Mouse (Mus musculus): ENCODE data around the gene Cdk9.

The Cdk9 gene

DNA sequence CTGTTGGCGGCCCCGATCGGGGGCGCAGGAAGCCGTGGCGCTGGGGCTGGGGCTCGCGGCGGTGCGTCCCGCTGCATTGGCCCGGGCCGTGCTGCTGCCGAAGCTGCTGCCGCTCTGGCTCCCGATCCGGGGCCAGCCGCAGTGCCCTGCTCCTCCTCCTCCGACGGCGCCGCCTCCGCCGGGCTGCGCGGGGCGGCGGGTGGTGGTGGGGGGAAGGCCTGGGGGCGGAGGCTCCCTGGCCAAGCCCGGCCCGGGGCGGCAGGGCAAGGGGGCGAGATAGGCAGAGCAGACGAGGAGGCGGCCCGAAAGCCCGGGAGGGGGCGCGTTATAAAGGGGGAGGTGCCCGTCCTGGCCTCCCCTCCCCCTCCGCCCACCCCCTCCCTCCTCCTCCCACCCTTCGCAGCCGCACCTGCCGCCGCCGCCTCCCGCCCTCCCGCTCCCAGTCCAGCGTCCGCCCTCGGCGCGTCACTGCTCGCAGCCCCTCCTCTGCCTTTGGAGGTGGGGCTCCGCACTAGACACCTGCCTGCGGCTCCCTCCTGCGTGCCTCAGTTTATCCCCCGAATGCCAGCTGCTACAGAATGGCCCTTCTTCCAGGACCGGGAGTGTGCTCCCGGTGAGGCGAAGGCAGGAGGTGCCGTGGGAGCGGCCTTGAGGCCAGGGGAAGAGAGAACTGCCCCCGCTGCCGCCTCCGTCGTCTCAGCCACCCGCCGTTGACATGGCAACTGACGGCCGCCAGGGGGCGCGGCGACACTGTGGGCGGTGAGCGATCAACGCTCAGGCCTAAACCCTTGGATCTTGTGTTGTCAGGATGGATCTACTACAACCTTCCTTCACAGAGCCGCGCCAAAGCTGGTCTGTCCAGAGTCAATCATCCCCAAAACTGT is at the start of gene Cdk9:
Cdk9 (minus strand) TSS at position 143 of the 884 bp plus-strand sequence.
- peak; percentile 95 for DNase-seq

DNA sequence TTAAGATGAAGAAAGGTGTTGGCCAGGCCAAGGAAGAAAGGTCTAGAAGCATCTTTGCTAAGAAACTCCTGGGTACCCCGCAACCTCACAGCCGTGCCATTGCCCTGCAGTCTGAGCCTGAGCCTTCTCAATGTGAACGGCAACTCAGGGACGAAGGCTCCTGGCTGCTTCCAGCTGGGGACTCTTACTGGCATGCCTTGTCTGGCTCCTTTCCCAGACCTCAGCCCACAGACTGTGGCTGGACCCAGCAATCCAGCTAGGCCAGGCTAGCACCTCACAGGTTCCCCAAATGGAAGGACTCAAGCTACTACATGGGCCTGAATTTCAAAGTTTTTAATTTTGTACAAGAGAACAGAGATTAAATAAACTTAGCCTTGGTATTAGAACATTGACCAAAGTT is 49.0 kb upstream of the Cdk9 start:
- no peak for DNase-seq

DNA sequence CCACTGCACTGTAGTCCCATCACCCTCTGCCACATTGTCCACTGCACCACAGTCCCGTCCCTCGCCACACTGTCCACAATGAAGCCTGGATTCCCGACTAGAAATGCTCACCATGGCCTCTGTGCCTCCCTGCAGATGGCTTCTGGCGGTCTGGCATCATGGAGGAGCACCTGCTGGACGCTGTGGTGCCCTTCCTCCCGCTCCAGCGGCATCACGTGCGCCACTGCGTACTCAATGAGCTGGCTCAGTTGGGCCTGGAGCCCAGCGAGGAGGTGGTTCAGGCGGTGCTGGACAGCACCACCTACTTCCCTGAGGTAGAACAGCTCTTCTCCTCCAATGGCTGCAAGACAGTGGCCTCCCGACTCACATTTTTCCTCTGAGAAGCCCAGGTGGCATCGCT is 48.5 kb upstream of the Cdk9 start:
- DNase-seq = no peak

DNA sequence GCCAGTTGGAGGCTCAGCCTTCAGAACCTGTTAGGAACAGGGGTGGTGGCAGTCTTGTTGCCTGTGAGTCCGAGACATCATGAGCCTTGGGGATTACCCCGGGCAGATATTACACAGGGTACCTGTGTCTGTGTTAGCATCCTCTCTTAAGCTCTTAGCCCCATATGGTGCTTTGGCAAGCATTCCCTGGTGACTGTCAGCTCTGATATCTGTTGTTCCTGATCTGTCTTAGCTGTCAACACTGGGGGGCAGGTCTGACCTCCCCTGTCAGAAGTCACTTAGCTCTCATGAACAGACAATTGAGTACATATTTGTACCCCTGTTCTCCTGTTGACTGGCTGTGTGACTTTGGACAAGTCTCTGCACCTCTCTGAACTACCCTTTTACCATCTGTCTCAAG is 46.1 kb upstream of the Cdk9 start:
- DNase-seq = peak; percentile 31

DNA sequence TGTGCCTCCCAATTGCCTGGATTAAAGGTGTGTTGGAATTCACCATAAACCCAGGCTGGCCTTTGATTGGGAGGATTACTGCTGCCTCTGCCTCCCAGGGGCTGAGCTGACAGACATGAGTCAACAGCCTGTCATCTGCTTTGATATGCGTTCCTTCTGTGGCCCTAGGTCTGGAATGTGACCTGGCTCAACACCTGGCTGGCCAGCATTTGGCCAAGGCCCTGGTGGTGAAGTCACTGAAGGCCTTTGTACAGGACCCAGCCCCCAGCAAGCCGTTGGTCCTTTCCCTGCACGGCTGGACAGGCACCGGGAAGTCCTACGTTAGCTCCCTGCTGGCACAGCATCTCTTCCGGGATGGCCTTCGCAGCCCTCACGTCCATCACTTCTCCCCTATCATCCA is 45.6 kb upstream of the Cdk9 start:
- no peak for DNase-seq

DNA sequence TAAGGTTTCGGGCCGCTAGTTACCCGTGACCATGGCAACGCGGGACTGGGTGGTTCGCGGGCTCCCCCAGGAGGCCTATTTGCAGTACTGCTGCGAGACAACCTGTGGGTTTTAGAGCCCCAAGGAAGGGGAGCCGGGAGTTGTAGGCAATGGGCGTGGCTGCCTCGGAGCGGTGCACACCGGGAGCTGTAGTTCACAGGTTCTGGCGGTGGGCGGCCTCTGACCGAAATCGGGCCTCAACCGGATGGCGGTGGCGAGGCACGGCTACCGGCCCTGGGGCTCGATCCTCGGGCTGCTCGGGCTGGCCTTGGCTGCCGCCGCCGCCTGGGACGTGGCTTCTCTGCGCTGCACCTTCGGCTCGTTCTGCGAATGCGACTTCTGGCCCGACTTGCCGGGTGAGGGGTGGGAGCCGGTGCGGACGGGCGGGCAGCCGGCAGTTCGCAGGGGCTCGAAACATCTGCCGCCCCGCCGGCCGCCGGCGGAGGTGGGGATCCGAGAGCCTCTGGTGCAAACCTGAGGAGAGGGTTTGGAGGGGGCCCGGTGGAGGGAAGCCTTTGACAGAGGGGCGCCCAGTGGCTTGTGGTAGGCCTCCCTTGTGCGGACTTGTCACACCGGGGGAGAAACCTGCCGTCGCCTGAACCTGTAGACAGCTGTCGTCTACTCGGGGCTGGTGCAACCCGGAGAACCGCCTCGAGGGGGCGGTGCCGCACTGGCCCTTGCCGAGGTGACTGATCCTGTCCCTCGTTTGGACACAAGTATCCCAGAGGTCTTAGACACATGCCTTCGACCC is 44.4 kb upstream of the Cdk9 start, which contains the start of gene Tor2a:
Tor2a (plus strand) TSS at position 179 of the 790 bp plus-strand sequence.
- peak; percentile 98 for DNase-seq

DNA sequence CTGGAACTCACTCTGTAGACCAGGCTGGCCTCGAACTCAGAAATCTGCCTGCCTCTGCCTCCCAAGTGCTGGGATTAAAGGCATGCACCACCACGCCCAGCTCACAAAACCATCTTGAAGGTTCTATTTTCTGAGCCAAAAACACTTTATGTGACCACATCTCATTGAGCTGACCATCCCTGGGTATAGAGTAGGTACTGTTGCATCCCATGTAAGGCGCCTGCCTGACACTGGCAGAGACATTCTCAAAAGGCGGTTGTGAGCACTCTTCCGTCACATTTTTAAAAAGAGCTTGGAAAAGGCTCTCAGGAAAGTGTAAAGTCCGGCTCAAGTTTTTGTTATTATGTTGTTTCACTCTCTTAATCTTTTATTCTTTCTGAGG is 43.8 kb upstream of the Cdk9 start:
- DNase-seq = no peak

DNA sequence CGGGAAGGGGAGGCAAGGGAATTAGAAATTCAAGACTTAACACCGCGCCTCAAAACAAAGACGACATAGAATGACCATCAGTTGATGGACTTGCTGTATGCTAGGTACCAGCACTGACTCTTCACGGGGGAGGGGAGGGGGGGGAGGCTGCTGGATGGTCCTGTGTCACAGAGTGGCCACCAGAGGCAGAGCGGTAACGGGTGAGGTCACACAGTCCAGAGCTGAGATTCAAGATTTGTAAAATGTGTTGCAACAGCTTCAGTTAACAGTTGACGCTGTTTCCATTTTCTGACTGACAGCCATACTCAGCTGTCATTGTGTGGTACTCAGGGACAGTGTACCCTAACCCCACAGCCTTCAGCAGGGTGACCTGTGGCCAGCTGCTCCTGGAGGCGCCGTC is 39.3 kb upstream of the Cdk9 start:
- DNase-seq = peak; percentile 54

DNA sequence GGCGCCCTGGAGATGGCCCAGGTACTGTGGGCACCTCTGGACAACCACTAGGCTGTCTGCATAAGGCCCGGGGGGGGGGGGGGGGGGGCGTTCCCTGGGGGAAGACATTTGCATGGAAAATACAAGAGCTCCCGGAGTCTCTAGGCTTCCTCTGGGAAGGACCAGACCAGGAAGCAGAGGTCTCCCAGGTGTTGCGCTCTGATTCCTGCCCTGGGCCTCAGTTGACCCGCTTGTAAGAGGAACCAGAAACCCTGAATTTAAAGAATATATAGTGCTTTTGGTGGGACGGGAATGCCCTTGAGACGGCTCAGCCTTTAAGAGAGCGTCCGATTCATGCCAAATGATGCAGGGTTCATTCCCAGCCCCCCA is 38.8 kb upstream of the Cdk9 start:
- no peak for DNase-seq

DNA sequence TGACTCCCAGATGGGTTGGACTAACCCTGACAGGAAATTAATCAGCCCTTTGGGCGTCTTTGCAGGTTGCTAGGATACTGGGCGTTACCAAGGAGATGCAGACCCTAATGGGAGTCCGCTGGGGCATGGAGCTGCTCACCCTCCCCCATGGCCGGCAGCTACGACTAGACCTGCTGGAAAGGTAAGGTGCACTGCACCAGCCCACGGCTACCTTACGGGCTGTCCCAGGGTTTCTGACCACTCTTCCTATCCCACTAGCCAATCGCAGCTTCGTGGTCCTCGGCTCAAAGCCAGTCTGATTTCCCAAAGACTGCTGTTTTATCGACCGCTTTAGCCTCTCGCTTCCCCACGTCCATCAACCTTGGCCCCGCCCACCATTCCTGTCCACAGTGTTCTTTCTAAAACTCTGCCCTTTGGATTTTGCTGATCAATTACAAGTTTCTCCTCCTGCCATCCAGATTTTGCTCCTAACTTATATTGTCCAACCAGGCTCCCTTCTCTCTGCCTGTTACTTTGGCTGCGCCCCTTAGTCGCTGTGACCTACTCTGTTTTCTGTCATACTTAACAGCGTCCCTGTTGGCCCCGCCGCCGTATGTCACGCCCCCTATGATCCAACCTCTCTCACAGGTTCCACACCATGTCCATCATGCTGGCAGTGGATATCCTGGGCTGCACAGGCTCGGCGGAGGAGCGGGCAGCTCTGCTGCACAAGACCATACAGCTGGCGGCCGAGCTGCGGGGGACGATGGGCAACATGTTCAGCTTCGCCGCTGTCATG is 38.2 kb upstream of the Cdk9 start:
- peak; percentile 92 for DNase-seq

DNA sequence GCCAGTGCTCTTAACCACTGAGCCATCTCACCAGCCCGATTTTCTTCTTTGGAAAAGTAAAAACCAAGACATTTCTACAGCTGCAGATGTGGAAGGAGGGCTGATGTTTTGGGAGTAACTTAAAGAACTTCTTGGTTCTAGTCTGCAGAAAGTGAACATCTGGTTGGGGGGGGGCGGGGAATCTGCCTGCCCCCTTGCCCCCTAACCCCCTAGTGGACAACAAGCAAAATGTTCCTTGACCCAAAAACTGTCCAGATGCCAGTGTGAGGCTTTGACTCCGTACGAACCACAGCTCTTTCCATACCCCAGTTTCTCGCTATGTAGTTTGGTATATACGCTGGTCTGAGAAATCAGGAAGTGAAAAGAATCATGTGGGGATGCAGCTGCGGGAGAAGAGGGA is 37.3 kb upstream of the Cdk9 start:
- peak; percentile 33 for DNase-seq

DNA sequence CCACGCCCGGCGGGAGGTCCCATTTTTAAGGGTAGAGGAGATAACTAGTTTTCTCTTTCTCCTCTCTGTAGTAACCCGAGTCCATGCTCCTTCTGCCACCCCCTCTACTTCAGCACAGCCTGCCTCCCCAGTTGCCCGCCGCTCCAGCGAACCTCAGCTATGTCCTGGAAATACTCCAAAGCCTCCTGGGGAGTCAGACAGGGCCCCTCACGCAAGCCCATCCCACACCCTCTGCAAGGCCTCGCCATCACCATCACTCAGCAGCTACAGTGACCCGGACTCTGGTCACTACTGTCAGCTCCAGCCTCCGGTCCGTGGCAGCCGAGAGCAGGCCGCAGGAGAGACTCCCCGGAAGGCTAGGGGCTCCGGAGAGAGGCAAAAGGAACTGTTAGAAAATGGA is 36.2 kb upstream of the Cdk9 start:
- DNase-seq = no peak

DNA sequence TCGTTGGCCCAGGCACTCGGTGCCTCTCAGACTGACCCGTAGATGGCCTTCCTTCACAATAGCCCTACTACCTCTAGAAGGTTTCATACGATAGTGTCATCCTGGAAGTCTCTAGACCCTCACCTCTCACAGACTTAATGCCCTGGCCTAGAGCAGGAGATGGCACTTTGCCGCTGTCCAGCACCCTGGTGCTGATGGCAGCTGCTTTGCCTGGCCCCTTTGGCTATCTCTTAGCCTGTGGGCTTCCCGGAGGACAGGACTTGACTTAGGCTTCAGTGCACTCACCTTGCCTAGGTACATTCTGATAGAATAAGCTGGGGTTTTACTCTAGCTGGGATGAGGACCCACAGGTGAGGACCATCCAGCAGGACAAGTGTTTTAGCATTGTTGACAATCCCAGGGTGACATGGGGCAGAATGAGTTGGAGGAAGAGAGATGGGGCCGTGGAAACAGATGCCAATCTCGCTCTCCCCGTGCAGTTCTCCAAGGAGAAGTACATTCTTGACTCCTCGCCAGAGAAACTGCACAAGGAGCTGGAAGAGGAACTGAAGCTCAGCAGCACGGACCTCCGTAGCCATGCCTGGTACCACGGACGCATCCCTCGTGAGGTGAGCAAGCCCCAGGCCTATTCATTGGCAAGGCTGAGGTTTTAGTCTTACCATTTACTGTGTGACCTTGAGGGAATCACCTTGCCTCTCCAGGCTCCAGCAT is 31.6 kb upstream of the Cdk9 start:
- no peak for DNase-seq

DNA sequence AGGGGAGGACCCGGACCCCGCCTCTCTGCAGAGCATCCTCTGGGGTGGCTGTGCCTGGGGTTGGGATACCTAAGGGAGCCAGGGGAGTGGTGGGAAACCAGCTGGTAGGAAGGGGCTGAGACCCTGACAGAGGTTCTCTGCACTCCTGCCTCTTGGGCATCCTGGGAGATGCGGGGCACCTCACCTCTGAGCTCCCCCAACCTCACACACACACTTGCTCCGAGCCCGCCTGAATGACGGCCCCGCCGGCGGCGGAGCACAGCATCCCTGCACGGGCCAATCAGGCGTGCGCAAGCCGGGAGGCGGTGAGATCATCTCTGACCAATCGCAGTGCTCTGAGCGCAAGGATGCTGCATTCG is 29.3 kb upstream of the Cdk9 start:
- peak; percentile 92 for DNase-seq

DNA sequence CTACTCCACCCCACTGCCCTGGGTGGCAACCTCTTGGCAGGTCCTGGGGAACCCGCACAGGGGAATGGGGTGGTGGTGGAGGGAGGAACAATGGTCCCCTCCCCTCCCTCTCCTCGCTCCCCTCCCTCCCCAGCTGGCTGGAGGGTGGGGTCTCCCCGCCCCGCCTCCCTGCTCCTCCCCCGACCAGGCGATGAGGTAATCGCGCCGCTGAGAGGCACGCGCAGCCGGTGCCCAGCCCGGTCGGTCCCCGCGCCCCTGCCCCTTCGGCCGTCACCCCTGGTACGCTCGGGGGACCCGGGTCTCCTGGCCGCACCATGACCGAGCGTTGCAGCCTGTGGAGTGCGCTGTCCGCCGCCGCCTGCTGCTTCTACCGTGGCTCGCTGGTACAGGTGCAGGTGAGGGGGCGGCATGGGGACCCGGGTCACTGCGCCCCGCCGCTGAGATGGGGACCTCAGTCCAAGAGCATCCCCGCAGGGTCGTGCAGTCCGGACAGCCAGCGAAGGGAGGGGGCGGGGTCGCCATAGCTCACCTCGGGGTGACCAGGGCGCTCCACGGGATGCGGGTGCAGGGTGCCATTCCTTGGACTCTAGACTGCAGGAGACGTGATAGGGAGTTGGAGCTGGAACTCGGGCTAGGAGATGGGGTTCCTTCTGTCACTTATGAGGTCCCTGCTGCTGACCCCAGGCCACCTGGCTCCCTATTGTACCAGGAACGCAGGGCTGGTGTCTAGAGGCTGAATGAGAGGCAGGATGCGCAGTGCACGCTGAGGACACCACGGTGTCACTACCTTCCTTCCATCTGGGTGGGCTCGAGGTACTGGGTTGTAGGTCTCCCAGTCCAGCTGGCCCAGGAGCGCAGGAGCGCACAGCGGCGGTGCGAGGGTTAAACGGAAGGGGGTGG is 28.6 kb upstream of the Cdk9 start:
- DNase-seq = peak; percentile 86

DNA sequence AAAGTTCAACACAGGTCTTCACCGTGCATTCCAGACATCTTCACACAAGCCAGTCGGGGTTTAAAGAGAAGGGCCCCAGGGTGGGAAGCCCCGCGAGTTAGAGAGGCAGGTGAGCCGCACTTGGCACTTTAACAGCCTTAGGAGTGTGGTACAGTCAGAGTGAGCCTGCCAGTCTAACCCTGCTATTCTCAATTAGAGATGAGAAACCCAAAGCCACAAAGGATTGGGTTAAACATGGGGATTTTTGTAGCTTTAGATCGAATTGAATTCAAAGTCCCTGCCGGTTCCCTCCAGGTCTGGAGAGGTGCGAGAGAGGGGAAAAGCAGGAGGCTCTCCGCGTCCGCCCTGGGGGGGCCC is 28.0 kb upstream of the Cdk9 start, which contains the start of gene 6330409D20Rik:
6330409D20Rik (minus strand) TSS at position 101 of the 357 bp plus-strand sequence.
- DNase-seq = no peak

DNA sequence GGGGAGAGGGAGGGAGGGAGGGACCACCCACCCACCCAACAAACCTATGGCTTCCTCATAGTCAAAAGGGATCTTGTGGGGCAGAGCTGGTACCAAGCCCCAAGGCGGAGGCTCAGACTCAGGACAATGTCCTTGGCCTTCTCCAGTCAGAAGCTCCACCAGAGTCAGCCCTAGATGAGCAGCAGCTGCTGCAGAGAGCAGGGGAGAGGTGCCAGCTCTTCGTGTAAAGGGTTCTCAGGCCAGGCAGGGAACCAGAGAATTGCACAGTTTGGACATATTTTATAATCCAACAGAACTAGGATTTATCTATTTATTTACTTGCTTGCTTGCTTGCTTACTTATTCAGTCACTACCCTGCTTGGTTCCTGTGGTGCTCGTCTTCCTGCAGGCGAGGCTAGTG is 26.4 kb upstream of the Cdk9 start:
- DNase-seq = no peak

DNA sequence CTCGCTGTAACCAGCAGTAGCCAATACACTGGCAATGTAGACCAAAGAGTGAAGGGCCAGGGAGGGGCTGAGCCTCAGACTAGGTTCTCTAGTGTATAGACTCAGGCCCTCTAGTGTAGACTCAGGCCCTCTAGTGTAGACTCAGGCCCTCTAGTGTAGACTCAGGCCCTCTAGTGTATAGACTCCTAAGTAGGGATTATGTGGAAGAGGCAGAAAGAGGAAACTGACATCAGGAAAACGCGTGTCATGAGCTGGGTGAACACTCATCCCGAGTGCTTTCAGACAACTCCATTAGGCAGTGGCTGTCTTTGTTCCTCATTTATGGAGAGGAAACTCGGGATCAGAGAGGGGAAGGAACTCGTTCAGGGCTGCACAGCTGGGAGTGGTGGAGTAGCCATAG is 24.1 kb upstream of the Cdk9 start:
- DNase-seq = no peak

DNA sequence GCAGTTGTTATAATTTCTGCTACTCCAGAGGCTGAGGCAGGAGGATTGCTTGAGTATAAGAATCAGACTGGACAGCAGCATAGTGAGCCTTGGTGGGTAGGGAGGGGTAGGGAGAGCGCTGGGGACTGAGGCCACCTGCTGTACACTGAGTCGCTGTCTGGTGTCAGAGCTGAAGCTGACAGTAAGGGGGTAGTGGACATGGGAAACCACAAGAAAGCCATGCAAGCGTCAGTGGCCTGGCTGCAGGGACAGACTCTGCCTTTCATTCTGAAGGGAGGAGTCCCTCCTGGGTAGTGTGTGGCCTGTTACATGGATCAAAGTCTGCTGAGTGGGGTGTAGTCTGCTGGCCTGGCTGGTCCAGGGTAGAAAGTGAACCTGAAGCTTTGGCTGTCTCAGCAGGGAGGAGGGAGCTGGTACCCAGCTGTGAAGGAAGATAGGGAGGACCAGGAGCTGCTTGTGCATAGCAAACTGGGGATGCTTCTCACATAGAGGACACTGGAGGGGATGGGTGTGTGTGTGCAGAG is 23.5 kb upstream of the Cdk9 start:
- DNase-seq = no peak

DNA sequence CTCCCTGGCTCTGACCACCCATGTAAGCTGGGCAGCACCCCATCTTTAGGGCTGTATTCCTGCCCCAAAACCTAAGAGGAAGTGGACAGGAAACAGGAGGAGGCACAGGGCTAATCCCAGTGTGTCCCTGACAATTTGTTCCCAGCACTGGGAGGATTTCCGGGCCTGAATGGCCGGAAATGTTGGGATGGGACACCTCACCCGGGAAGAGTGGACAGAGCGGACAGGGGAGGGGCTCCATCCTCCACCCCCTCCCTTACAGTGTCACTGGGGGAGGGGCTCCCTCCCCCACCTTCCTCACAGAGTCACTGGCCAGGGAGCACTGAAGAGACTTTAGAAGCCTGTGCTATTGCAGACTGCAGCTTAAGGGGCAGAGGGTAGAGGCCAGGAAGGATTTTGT is 22.1 kb upstream of the Cdk9 start:
- DNase-seq = no peak

DNA sequence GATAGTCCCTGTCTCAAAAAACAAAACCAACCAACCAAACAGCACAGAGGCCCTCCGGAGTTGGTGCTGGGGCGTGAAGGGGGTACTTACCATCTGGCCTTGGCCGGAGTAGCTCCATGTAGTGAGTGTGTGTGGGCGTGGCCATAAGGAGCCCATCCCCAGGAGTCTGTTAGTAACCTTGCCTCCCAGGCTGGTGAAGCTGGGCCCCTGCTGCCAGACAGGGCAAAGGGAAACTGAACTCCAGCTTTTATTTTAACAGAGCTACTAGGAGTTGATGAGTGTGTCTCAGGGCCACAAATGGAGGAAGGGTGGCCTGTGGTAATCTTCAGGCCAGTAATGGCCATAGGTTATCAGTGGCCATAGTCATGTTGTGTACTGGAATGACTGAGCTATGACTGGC is 21.6 kb upstream of the Cdk9 start:
- no peak for DNase-seq

DNA sequence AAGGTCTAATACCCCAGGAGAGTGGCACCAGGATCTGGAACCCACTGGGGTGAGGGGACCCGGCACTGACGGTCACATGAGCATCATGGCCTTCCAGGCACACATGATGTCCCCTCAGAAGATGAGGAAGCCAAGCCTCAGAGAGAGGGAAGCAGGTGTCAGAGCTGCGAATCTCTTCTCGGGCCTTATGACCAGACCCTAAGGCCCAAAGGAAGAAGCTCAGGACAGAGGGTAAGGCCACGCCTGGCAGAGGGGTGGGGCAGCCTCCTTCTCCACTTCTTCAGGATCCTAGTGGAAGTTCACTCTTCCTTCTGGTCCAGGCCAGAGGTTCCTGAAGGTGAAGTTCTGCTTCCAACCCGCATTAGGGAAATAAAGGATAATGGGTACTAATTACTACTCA is 19.8 kb upstream of the Cdk9 start:
- DNase-seq = no peak
